Mouse (Mus musculus): ENCODE measurements around the gene 1520401A03Rik. TPM values are rescaled to one million over a fixed set of nuclear protein-coding genes. Genes with fewer than 3 reads are reported as not detected.
A peak's percentile ranks its signal among the peaks of the same experiment; 100 is the strongest.
"Not testable (repeated sequence)": the region's sequence is repeated elsewhere in the genome, so short reads cannot be mapped to it uniquely, and the experiment has no call there.

1520401A03Rik gene
- total RNA-seq (2021): not detected

- intact Hi-C loops (cut with DNase I): no loop called here
- DNase-seq (ENCODE audit: low spot score): no peak
Measured at GRCm38 (mm10) chr17:23722376-23723125, at the start of gene 1520401A03Rik. TSS of gene 1520401A03Rik (minus strand) at chr17:23722783.

- intact Hi-C loops (cut with DNase I); DNase-seq (ENCODE audit: low spot score): not testable (repeated sequence)
Measured at GRCm38 (mm10) chr17:23772219-23772556, 49.6 kb upstream of the 1520401A03Rik start.

- peak; percentile 97 for DNase-seq (ENCODE audit: low spot score)
- intact Hi-C loops (cut with DNase I): no loop called here
Measured at GRCm38 (mm10) chr17:23771284-23772218, 49.0 kb upstream of the 1520401A03Rik start, which contains the start of gene Flywch1. TSS of gene Flywch1 (minus strand) at chr17:23771602.

- DNase-seq (ENCODE audit: low spot score): no peak
- intact Hi-C loops (cut with DNase I): no loop called here
Measured at GRCm38 (mm10) chr17:23770896-23771283, 48.3 kb upstream of the 1520401A03Rik start.

GRCm38 (mm10) chr17:23770493-23770892 is 47.9 kb upstream of the 1520401A03Rik start:
- intact Hi-C loops (cut with DNase I): no loop called here
- DNase-seq (ENCODE audit: low spot score): no peak

- intact Hi-C loops (cut with DNase I): no loop called here
- DNase-seq (ENCODE audit: low spot score): no peak
Measured at GRCm38 (mm10) chr17:23762976-23763375, 40.4 kb upstream of the 1520401A03Rik start.

- intact Hi-C loops (cut with DNase I): no loop called here
Measured at GRCm38 (mm10) chr17:23761155-23761554, 38.6 kb upstream of the 1520401A03Rik start.

GRCm38 (mm10) chr17:23760231-23760630 is 37.6 kb upstream of the 1520401A03Rik start:
- no peak for DNase-seq (ENCODE audit: low spot score)
- intact Hi-C loops (cut with DNase I): no loop called here

More at GRCm38 (mm10) chr17:23761155-23761554, 38.6 kb upstream of the 1520401A03Rik start:
- no peak for DNase-seq (ENCODE audit: low spot score)

GRCm38 (mm10) chr17:23758801-23759200 is 36.2 kb upstream of the 1520401A03Rik start:
- intact Hi-C loops (cut with DNase I): no loop called here
- no peak for DNase-seq (ENCODE audit: low spot score)

- no peak for DNase-seq (ENCODE audit: low spot score)
- intact Hi-C loops (cut with DNase I): no loop called here
Measured at GRCm38 (mm10) chr17:23757581-23757980, 35.0 kb upstream of the 1520401A03Rik start.

GRCm38 (mm10) chr17:23755689-23756088 is 33.1 kb upstream of the 1520401A03Rik start:
- no peak for DNase-seq (ENCODE audit: low spot score)
- intact Hi-C loops (cut with DNase I): no loop called here

GRCm38 (mm10) chr17:23749400-23750191 is 27.0 kb upstream of the 1520401A03Rik start:
- intact Hi-C loops (cut with DNase I): loop anchor here (5.0 kb wide), 2 partner anchors 38 to 93 kb away; partner anchors contain the start of genes Flywch2, Prss32 and Prss41
- DNase-seq (ENCODE audit: low spot score): no peak

- intact Hi-C loops (cut with DNase I): loop anchor here (5.0 kb wide), 2 partner anchors 38 to 93 kb away; partner anchors contain the start of genes Flywch2, Prss32 and Prss41
- peak; percentile 48 for DNase-seq (ENCODE audit: low spot score)
Measured at GRCm38 (mm10) chr17:23748631-23749391, 26.2 kb upstream of the 1520401A03Rik start.

GRCm38 (mm10) chr17:23748026-23748425 is 25.4 kb upstream of the 1520401A03Rik start:
- no peak for DNase-seq (ENCODE audit: low spot score)
- intact Hi-C loops (cut with DNase I): loop anchor here (5.0 kb wide), 2 partner anchors 39 to 94 kb away; partner anchors contain the start of genes Flywch2, Prss32 and Prss41

- no peak for DNase-seq (ENCODE audit: low spot score)
- intact Hi-C loops (cut with DNase I): loop anchor here (5.0 kb wide), 2 partner anchors 40 to 95 kb away; partner anchors contain the start of genes Flywch2, Prss32 and Prss41
Measured at GRCm38 (mm10) chr17:23747471-23747870, 24.9 kb upstream of the 1520401A03Rik start.

GRCm38 (mm10) chr17:23746767-23747166 is 24.2 kb upstream of the 1520401A03Rik start:
- intact Hi-C loops (cut with DNase I): loop anchor here (5.0 kb wide), 2 partner anchors 41 to 96 kb away; partner anchors contain the start of genes Flywch2, Prss32 and Prss41
- DNase-seq (ENCODE audit: low spot score): no peak

- DNase-seq (ENCODE audit: low spot score): no peak
- intact Hi-C loops (cut with DNase I): loop anchor here (5.0 kb wide), 2 partner anchors 41 to 96 kb away; partner anchors contain the start of genes Flywch2, Prss32 and Prss41
Measured at GRCm38 (mm10) chr17:23746311-23746710, 23.7 kb upstream of the 1520401A03Rik start.

All from heart, postnatal 25 days (tissue).